Mouse (Mus musculus) MEL (cell line): ENCODE data around the gene Trub1. TPM values are rescaled to one million over a fixed set of nuclear protein-coding genes. Genes with fewer than 3 reads are reported as not detected.

Experiments
- DNase-seq: peaks from one replicate; pipeline ENCODE4 v3.0.0; 2011; ENCODE audit warnings: low read depth, low spot score
- H3K27ac ChIP-seq: 2 replicates; pipeline ENCODE4 v1.5.1; 2012; ENCODE audit warnings: low read depth, mild to moderate bottlenecking, control low read depth, low read length, moderate library complexity; ENCODE audit not compliant: control insufficient read depth
- H3K27me3 ChIP-seq, 2 experiments: fragments of 150-350 bp in 1 of 2; sonication (generic) in 1 of 2; 2 replicates each; pipeline ENCODE4 v1.6.1; 2012; ENCODE audit warnings: low read length in 2 of 2, mild to moderate bottlenecking in 2 of 2, improper control_type of control experiment in 1 of 2, moderate library complexity in 1 of 2; ENCODE audit not compliant: insufficient read depth in 2 of 2, control insufficient read depth in 1 of 2
- H3K36me3 ChIP-seq, 2 experiments: 2 replicates each; pipeline ENCODE4 v1.6.1; 2012 to 2014; ENCODE audit warnings: low read length in 2 of 2, improper control_type of control experiment in 1 of 2, inconsistent platforms in 1 of 2, mild to moderate bottlenecking in 1 of 2; ENCODE audit not compliant: insufficient read depth in 2 of 2, control insufficient read depth in 1 of 2
- H3K4me1 ChIP-seq, 2 experiments: fragments of 150-350 bp in 1 of 2; sonication (generic) in 1 of 2; 2 replicates each; pipeline ENCODE4 v1.6.1; 2012; ENCODE audit warnings: low read length in 2 of 2, improper control_type of control experiment in 1 of 2, mild to moderate bottlenecking in 1 of 2; ENCODE audit not compliant: insufficient read depth in 2 of 2, control insufficient read depth in 1 of 2
- H3K4me3 ChIP-seq, 2 experiments: fragments of 150-350 bp in 1 of 2; sonication (generic) in 1 of 2; 2 replicates each; pipeline ENCODE4 v1.5.1; 2012; ENCODE audit warnings: low read depth in 2 of 2, low read length in 2 of 2, mild to moderate bottlenecking in 2 of 2, moderate library complexity in 2 of 2, control low read depth in 1 of 2, improper control_type of control experiment in 1 of 2; ENCODE audit not compliant: control insufficient read depth in 1 of 2, insufficient read depth in 1 of 2
- H3K79me2 ChIP-seq: 2 replicates; pipeline ENCODE4 v1.6.1; 2012; ENCODE audit warnings: mild to moderate bottlenecking, low read length, moderate library complexity; ENCODE audit not compliant: control insufficient read depth, poor library complexity, insufficient read depth
- H3K9ac ChIP-seq: 2 replicates; pipeline ENCODE4 v1.6.1; 2012; ENCODE audit warnings: low read depth, mild to moderate bottlenecking, control low read depth, low read length, moderate library complexity; ENCODE audit not compliant: control insufficient read depth, poor library complexity, severe bottlenecking
- H3K9me3 ChIP-seq: fragments of 150-350 bp; sonication (generic); replicated peaks from 2 replicates; pipeline ENCODE4 v1.6.1; 2012; ENCODE audit warnings: mild to moderate bottlenecking, low read length, improper control_type of control experiment, moderate library complexity; ENCODE audit not compliant: insufficient read depth
- BHLHE40 ChIP-seq: IDR thresholded peaks from 2 replicates; pipeline ENCODE4 v1.6.1; 2012; ENCODE audit warnings: low read depth, mild to moderate bottlenecking, inconsistent platforms, low read length, improper control_type of control experiment, borderline replicate concordance
- CHD1 ChIP-seq: IDR thresholded peaks from 2 replicates; pipeline ENCODE4 v1.6.1; 2012; ENCODE audit warnings: low read depth, mild to moderate bottlenecking, inconsistent platforms, low read length, improper control_type of control experiment
- CHD2 ChIP-seq: IDR thresholded peaks from 2 replicates; pipeline ENCODE4 v1.6.1; 2011; ENCODE audit warnings: low read length, improper control_type of control experiment
- CTCF ChIP-seq, 3 experiments: IDR thresholded peaks in 2 of 3; conservative IDR thresholded peaks in 1 of 3; 2 replicates each; pipeline ENCODE4 v1.5.1; 2011 to 2012; ENCODE audit warnings: low read length in 3 of 3, low read depth in 2 of 3, mild to moderate bottlenecking in 2 of 3, improper control_type of control experiment in 1 of 3, inconsistent platforms in 1 of 3, mixed read lengths in 1 of 3, moderate library complexity in 1 of 3; ENCODE audit not compliant: control insufficient read depth in 1 of 3, insufficient read depth in 1 of 3, poor library complexity in 1 of 3, severe bottlenecking in 1 of 3
- E2F4 ChIP-seq: IDR thresholded peaks from 2 replicates; pipeline ENCODE4 v1.6.1; 2011; ENCODE audit warnings: low read depth, low read length, improper control_type of control experiment, borderline replicate concordance
- ETS1 ChIP-seq: IDR thresholded peaks from 2 replicates; pipeline ENCODE4 v1.6.1; 2012; ENCODE audit warnings: low read depth, mild to moderate bottlenecking, inconsistent platforms, low read length, improper control_type of control experiment, moderate library complexity
- HCFC1 ChIP-seq: IDR thresholded peaks from 2 replicates; pipeline ENCODE4 v1.6.1; 2012; ENCODE audit warnings: low read depth, mild to moderate bottlenecking, inconsistent platforms, low read length, improper control_type of control experiment, moderate library complexity
- JUND ChIP-seq: IDR thresholded peaks from 2 replicates; pipeline ENCODE4 v1.6.1; 2011; ENCODE audit warnings: low read depth, mild to moderate bottlenecking, improper control_type of control experiment, low read length
- KAT2A ChIP-seq: conservative IDR thresholded peaks from 2 replicates; pipeline ENCODE4 v1.6.1; 2012; ENCODE audit warnings: low read depth, low read length, improper control_type of control experiment, inconsistent platforms
- MAX ChIP-seq: IDR thresholded peaks from 2 replicates; pipeline ENCODE4 v1.6.1; 2011; ENCODE audit warnings: low read length, improper control_type of control experiment
- MAZ ChIP-seq: IDR thresholded peaks from 2 replicates; pipeline ENCODE4 v1.6.1; 2012; ENCODE audit warnings: low read depth, mild to moderate bottlenecking, inconsistent platforms, low read length, improper control_type of control experiment
- MEF2A ChIP-seq: IDR thresholded peaks from 2 replicates; pipeline ENCODE4 v1.6.1; 2014; ENCODE audit warnings: low read depth, mild to moderate bottlenecking, inconsistent platforms, low read length, improper control_type of control experiment; ENCODE audit not compliant: poor library complexity, insufficient replicate concordance, severe bottlenecking; ENCODE audit errors: extremely low read depth
- MXI1 ChIP-seq: IDR thresholded peaks from 2 replicates; pipeline ENCODE4 v1.6.1; 2011; ENCODE audit warnings: mild to moderate bottlenecking, low read depth, low read length, improper control_type of control experiment
- NRF1 ChIP-seq: IDR thresholded peaks from 2 replicates; pipeline ENCODE4 v1.6.1; 2014; ENCODE audit warnings: low read depth, mild to moderate bottlenecking, inconsistent platforms, low read length, improper control_type of control experiment, moderate library complexity; ENCODE audit not compliant: poor library complexity, insufficient read depth, severe bottlenecking
- RCOR1 ChIP-seq: IDR thresholded peaks from 2 replicates; pipeline ENCODE4 v1.6.1; 2012; ENCODE audit warnings: low read depth, mild to moderate bottlenecking, inconsistent platforms, low read length, improper control_type of control experiment
- SMC3 ChIP-seq: IDR thresholded peaks from 2 replicates; pipeline ENCODE4 v1.6.1; 2011; ENCODE audit warnings: low read depth, low read length, improper control_type of control experiment
- TBP ChIP-seq: IDR thresholded peaks from 2 replicates; pipeline ENCODE4 v1.8.0; 2011; ENCODE audit warnings: low read depth, low read length, improper control_type of control experiment
- USF2 ChIP-seq, 2 experiments: IDR thresholded peaks; 2 replicates each; pipeline ENCODE4 v1.6.1; 2011 to 2012; ENCODE audit warnings: improper control_type of control experiment in 2 of 2, low read length in 2 of 2, borderline replicate concordance in 1 of 2, inconsistent platforms in 1 of 2, low read depth in 1 of 2, mild to moderate bottlenecking in 1 of 2; ENCODE audit not compliant: insufficient read depth in 1 of 2
- ZKSCAN1 ChIP-seq: IDR thresholded peaks from 2 replicates; pipeline ENCODE4 v1.6.1; 2012; ENCODE audit warnings: low read depth, mild to moderate bottlenecking, inconsistent platforms, low read length, improper control_type of control experiment, moderate library complexity
- polyA plus RNA-seq, 2 experiments: library from polyadenylated mRNA; stranded (reverse) in 1 of 2; unstranded in 1 of 2; fragments of >175 nt in 1 of 2; fragments of >200 nt in 1 of 2; gene quantifications; 2 replicates each; pipeline versions ENCODE4 v1.2.1 to v1.2.4; 2012; ENCODE audit warnings: low replicate concordance in 2 of 2, low read depth in 1 of 2; ENCODE audit not compliant: insufficient read length in 2 of 2, insufficient read depth in 1 of 2, missing spikeins in 1 of 2
- total RNA-seq: library from RNA; depleted of rRNA; stranded (reverse); fragments of 300-350 nt; gene quantifications from 2 replicates; pipeline ENCODE4 v1.2.3, GENCODE M21; 2012

The Trub1 gene
- total and polyA plus RNA-seq, 3 experiments, result 38.2 to 41.6 TPM; not detected in 1

- DNase-seq, result no peak
- no peak for TF ChIP-seq HCFC1
These were observed 9.6 kb upstream of the Trub1 start for GRCm38 (mm10) chr19:57442936-57443657.

GRCm38 (mm10) chr19:57445049-57445448 lies 7.7 kb upstream of the Trub1 start:
- Histone ChIP-seq H3K27me3 (peaks cover 0 to under 1% of the 10 kb centered on the region in 2 experiments; a peak in 3 of 4 replicates), H3K4me1 (no peaks in the 10 kb centered on the region), H3K9me3 (no peaks in the 10 kb centered on the region), H3K9ac (no peak overlapping the region), H3K4me3 (no peak overlapping the region), H3K27ac (no peak overlapping the region), H3K36me3 (no peaks in the 10 kb centered on the region), H3K79me2 (no peaks in the 10 kb centered on the region)
- no peak for TF ChIP-seq E2F4
- TF ChIP-seq TBP, result no peak
- no peak for TF ChIP-seq SMC3
- no peak for TF ChIP-seq CTCF (IDR thresholded peaks at IDR 0.05 in 2 of 3, conservative IDR thresholded peaks at IDR 0.05 in 1 of 3; ENCODE audit: control insufficient read depth in 1 of 3, insufficient read depth in 1 of 3, low read depth in 2 of 3, low read length in 3 of 3, poor library complexity in 1 of 3, severe bottlenecking in 1 of 3)
- TF ChIP-seq USF2 (IDR thresholded peaks at IDR 0.05; ENCODE audit: borderline replicate concordance in 1 of 2, insufficient read depth in 1 of 2, low read depth in 1 of 2, low read length in 2 of 2), result no peak
- no peak for TF ChIP-seq MAX
- no peak for TF ChIP-seq NRF1
- no peak for TF ChIP-seq KAT2A
- TF ChIP-seq JUND, result no peak
- no peak for TF ChIP-seq RCOR1
- no peak for TF ChIP-seq ETS1
- TF ChIP-seq MAZ, result no peak
- TF ChIP-seq CHD1, result no peak
- TF ChIP-seq BHLHE40, result no peak
- TF ChIP-seq CHD2, result no peak
- no peak for TF ChIP-seq MEF2A
- TF ChIP-seq ZKSCAN1, result no peak
- TF ChIP-seq MXI1, result no peak
- no peak for DNase-seq

More at GRCm38 (mm10) chr19:57442936-57443657, 9.6 kb upstream of the Trub1 start:
- Histone ChIP-seq H3K4me1 (no peaks in the 10 kb centered on the region), H3K4me3 (no peak overlapping the region), H3K36me3 (no peaks in the 10 kb centered on the region), H3K27ac (no peak overlapping the region), H3K9ac (no peak overlapping the region), H3K79me2 (no peaks in the 10 kb centered on the region), H3K27me3 (peaks cover 0 to 2% of the 10 kb centered on the region in 2 experiments; a peak in 3 of 4 replicates), H3K9me3 (no peaks in the 10 kb centered on the region)
